Mouse (Mus musculus) forebrain, embryonic 14.5 days (tissue): ENCODE data around the gene Cask. TPM values are rescaled to one million over a fixed set of nuclear protein-coding genes. Genes with fewer than 3 reads are reported as not detected.

Experiments used
- ATAC-seq: fragments of 200-750 bp; cut with Nextera tagmentation; 2 replicates; pipeline ENCODE4 v1.8.0; 2017; ENCODE audit warnings: mild to moderate bottlenecking, moderate library complexity
- DNase-seq: peaks from one replicate; pipeline ENCODE4 v3.0.0-alpha.2; 2015; ENCODE audit warnings: low spot score
- H3K27ac ChIP-seq: fragments of 300-500 bp; sonication (generic); 2 replicates; pipeline ENCODE4 v1.5.1; 2014; ENCODE audit warnings: low read depth, mild to moderate bottlenecking, control low read depth, low read length, moderate library complexity
- H3K27me3 ChIP-seq: fragments of 300-500 bp; sonication (generic); replicated peaks from 2 replicates; pipeline ENCODE4 v1.6.1; 2014; ENCODE audit warnings: low read length, control low read depth, mixed read lengths; ENCODE audit not compliant: control insufficient read depth, insufficient read depth
- H3K36me3 ChIP-seq: fragments of 300-500 bp; sonication (generic); 2 replicates; pipeline ENCODE4 v1.6.1; 2014; ENCODE audit warnings: low read length, control low read depth; ENCODE audit not compliant: control insufficient read depth, insufficient read depth
- H3K4me1 ChIP-seq: fragments of 300-500 bp; sonication (generic); 2 replicates; pipeline ENCODE4 v1.6.1; 2014; ENCODE audit warnings: antibody characterized with exemption, low read length, control low read depth; ENCODE audit not compliant: control insufficient read depth, insufficient read depth
- H3K4me2 ChIP-seq: fragments of 300-500 bp; sonication (generic); 2 replicates; pipeline ENCODE4 v1.6.1; 2014; ENCODE audit warnings: mild to moderate bottlenecking, control low read depth, low read length
- H3K4me3 ChIP-seq: fragments of 300-500 bp; sonication (generic); 2 replicates; pipeline ENCODE4 v1.5.1; 2014; ENCODE audit warnings: low read depth, low read length, control low read depth
- H3K9ac ChIP-seq: fragments of 300-500 bp; sonication (generic); 2 replicates; pipeline ENCODE4 v1.6.1; 2014; ENCODE audit warnings: mild to moderate bottlenecking, low read length, control low read depth, moderate library complexity
- H3K9me3 ChIP-seq: fragments of 300-500 bp; sonication (generic); replicated peaks from 2 replicates; pipeline ENCODE4 v1.6.1; 2016; ENCODE audit warnings: low read length, control low read depth, mixed read lengths; ENCODE audit not compliant: control insufficient read depth
- WGBS: fragments of 180-500 bp; shearing (Covaris S2); extraction: QIAGEN DNeasy Blood & Tissue Kit; methylation state at CpG from one replicate; pipeline ENCODE4 v1.1.7; 2014; 5-methylcytosine and 5-hydroxymethylcytosine counted together
- polyA plus RNA-seq: library from polyadenylated mRNA; unstranded; fragments of >200 nt; fragmentation: Nextera tagmentation; extraction: Ambion mirVana; gene quantifications from 2 replicates; pipeline ENCODE4 v1.2.1, GENCODE M21; 2014

Gene Cask
- 32.6 and 37.7 TPM in 2 replicates for polyA plus RNA-seq

DNA sequence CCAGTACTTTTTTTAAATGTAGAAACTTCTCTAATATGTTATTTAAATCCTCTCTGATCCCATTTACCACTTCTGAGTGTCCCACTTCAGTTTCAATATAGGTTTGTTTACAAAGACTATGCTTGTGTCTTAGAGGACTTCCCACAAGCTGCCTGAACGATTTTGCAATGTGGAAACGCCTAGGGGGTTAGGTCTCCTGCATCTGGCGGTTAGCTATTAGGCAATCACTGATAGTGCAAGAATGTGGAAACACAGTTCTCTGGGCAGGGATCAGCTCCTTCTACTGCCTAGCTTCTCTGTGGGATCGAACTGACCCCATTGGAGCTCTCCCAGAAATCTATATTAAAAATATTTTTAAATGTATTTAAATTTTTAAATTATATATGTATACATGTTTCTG is at the start of gene Cask:
Gene Cask, minus strand, starts transcription at position 83 of the 400 bp plus-strand sequence.
- Histone ChIP-seq H3K27ac (no peak within 1 kb of the TSS), H3K9me3 (no peaks in the 10 kb centered on the region), H3K4me1 (no peaks in the 10 kb centered on the region), H3K36me3 (no peaks in the 10 kb centered on the region), H3K4me3 (no peak within 1 kb of the TSS), H3K9ac (no peak within 1 kb of the TSS), H3K27me3 (no peaks in the 10 kb centered on the region), H3K4me2 (no peak within 1 kb of the TSS)
- WGBS: 56% methylated on average over 4 of the region's 4 CpGs
- no peak for ATAC-seq
- no peak for DNase-seq

DNA sequence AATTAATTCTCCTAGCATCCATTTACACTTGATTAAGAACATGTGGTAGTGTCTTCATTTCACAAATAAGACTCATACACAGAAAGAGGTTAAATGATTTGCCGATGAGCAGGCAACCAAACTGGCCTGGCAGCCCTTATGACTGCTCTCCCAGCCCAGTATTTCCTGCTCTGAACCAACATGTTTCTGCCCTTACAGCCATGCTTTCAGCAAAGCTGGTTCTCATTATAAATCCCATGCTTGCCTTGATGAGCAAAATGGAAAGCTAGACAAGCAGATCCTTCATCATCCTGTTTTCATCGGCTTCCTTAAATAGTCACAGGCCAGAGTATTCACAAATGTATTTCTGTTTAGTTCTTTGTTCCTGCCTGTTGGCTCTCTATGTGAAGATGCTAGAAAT is 38.8 kb upstream of the Cask start:
- ATAC-seq (no peak), DNase-seq (no peak)
- WGBS: 77% methylated on average over 2 of the region's 2 CpGs
- Histone ChIP-seq H3K9me3 (no peaks in the 10 kb centered on the region), H3K4me3 (no peak overlapping the region), H3K27ac (no peak overlapping the region), H3K4me2 (no peak overlapping the region), H3K4me1 (no peaks in the 10 kb centered on the region), H3K27me3 (no peaks in the 10 kb centered on the region), H3K9ac (no peak overlapping the region), H3K36me3 (no peaks in the 10 kb centered on the region)

DNA sequence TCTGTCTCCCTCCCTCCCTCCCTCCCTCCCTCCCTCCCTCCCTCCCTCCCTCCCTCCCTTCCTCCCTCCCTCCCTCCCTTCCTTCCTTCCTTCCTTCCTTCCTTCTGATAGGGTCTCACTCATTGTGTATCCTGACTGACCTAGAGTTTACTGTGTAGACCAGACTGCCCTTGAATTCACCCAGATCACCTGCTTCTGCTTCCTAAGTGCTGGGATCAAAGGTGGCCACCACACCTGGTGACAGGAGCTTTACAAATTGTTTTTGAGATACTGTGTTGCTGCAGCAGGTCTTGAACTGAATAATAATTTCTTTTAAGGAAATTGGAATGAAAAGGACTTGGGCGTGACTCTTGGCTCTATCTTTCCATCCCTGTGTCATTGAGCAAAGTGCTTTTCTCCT is 33.2 kb upstream of the Cask start:
- Histone ChIP-seq H3K9ac (no peak overlapping the region), H3K27ac (no peak overlapping the region), H3K4me2 (no peak overlapping the region), H3K9me3 (no peaks in the 10 kb centered on the region), H3K36me3 (no peaks in the 10 kb centered on the region), H3K4me1 (no peaks in the 10 kb centered on the region), H3K27me3 (no peaks in the 10 kb centered on the region), H3K4me3 (no peak overlapping the region)
- no peak for DNase-seq
- ATAC-seq: no peak
- WGBS: 68% methylated on average over 1 of the region's 1 CpGs

DNA sequence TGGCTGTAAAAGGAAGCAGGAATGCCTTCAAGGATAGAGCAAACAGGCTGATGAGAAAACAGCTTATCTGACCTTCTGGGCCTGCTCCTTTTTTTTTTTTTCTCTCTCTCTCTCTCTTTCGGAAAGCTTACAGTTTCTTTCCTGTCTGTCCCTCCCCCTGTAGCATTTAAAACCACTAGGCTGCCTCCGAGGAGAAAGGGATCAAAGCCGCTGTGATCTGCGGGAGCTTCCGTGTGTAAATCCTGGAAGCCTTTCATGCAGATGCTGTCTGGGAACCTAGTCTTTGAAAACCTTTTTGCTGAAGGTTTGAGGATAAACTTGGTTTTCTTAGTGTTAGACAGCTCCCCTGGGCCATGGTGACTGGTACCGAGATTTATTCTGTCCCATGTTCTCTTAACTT is 30.8 kb upstream of the Cask start:
- WGBS: 42% methylated on average over 6 of the region's 6 CpGs
- ATAC-seq: no peak
- H3K9me3 ChIP-seq: no peaks in the 10 kb centered on the region
- no peaks in the 10 kb centered on the region for H3K36me3 ChIP-seq
- H3K27ac ChIP-seq: no peak overlapping the region
- H3K4me3 ChIP-seq: no peak overlapping the region
- peak; percentile 27 for DNase-seq
- no peaks in the 10 kb centered on the region for H3K4me1 ChIP-seq
- H3K4me2 ChIP-seq: no peak overlapping the region
- no peak overlapping the region for H3K9ac ChIP-seq
- H3K27me3 ChIP-seq: no peaks in the 10 kb centered on the region

DNA sequence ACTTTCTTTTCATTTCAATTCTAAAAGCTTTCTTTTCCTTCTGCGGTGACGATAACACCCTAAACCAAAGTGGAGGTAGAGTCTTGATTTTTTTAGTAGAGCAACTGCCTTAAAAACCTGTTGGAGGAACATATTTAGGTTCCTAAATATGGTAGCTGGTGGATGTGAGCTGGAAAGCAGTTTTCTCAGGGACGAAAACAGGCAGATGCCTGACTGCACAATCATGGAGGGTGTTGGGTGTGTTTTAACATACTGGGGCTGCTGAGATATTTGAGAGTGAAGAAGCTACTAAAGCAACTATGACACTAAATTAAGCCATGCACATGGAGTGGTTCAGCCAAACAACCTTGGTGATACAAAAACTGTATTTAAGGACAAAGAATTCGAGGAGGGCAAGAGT is 9.0 kb upstream of the Cask start:
- 84% methylated on average over 4 of the region's 4 CpGs for WGBS
- no peaks in the 10 kb centered on the region for H3K27me3 ChIP-seq

DNA sequence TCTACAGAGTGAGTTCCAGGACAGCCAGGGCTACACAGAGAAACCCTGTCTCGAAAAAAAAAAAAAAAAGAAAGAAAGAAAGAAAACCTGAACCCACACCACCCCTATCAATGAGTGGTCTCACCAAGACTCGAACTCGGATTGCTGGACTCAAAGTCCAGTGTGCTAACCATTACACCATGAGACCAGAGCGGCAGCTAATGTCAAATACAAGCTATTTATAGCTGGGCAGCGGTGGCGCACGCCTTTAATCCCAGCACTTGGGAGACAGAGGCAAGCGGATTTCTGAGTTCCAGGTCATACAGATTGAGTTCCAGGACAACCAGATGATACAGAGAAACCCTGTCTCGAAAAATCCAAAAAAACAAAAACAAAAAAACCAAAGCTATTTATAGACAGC is 7.9 kb upstream of the Cask start:
- H3K9ac ChIP-seq: no peak overlapping the region
- H3K27ac ChIP-seq: no peak overlapping the region
- H3K4me2 ChIP-seq: no peak overlapping the region
- no peaks in the 10 kb centered on the region for H3K27me3 ChIP-seq
- H3K4me1 ChIP-seq: no peaks in the 10 kb centered on the region
- DNase-seq (no peak), ATAC-seq (no peak)
- H3K36me3 ChIP-seq: no peaks in the 10 kb centered on the region
- H3K9me3 ChIP-seq: no peaks in the 10 kb centered on the region
- 89% methylated on average over 9 of the region's 9 CpGs for WGBS
- no peak overlapping the region for H3K4me3 ChIP-seq

More for the DNA sequence above, 9.0 kb upstream of the Cask start:
- DNase-seq (no peak), ATAC-seq (no peak)
- H3K4me2 ChIP-seq: no peak overlapping the region
- no peaks in the 10 kb centered on the region for H3K9me3 ChIP-seq
- no peaks in the 10 kb centered on the region for H3K36me3 ChIP-seq
- H3K9ac ChIP-seq: no peak overlapping the region
- no peak overlapping the region for H3K4me3 ChIP-seq
- H3K27ac ChIP-seq: no peak overlapping the region
- no peaks in the 10 kb centered on the region for H3K4me1 ChIP-seq

DNA sequence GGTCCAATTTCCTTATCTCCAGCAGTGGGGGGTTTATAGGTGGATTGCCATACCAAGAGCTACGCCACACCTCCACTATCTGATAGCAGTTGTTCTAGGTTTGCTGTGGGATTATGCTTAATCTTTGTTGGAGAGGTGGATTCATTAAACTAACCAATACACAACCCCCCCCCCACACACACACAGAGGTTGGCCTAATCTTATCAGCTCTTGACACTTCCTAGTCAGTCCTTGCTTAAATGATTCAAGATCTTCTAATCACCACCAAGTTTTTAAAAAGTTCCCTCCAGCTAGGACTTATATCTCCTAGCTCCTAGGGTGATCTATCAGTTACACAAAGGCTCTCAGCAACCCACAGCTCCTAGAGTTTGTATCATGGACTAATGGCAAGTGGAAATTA is 2.7 kb downstream of the Cask start:
- Histone ChIP-seq H3K4me2 (no peak overlapping the region), H3K4me3 (no peak overlapping the region), H3K9ac (no peak overlapping the region), H3K27ac (no peak overlapping the region), H3K9me3 (no peaks in the 10 kb centered on the region), H3K4me1 (no peaks in the 10 kb centered on the region), H3K27me3 (no peaks in the 10 kb centered on the region), H3K36me3 (no peaks in the 10 kb centered on the region)
- 88% methylated on average over 1 of the region's 1 CpGs for WGBS
- ATAC-seq (no peak), DNase-seq (no peak)

DNA sequence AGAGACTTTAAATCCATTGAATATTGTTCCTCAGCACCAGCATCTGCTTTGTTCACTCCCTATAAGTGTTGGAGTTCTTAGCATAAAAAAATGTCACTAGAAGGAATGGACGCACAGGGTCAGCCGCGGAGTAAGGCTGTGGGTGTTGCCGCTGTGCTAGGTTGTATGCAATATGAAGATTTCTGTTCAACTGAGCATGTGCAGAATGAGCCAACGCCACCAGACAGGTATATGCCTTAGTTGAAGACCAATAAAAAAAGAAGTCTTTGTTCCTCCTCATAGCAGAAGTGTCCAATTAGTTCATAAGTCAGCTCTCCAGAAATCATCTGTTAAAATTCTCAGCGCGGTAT is 3.7 kb downstream of the Cask start:
- H3K9ac ChIP-seq: peak overlapping the region; percentile 60
- peak overlapping the region; percentile 88 for H3K27ac ChIP-seq
- no peaks in the 10 kb centered on the region for H3K4me1 ChIP-seq
- ATAC-seq (peak; percentile 18), DNase-seq (peak; percentile 51)
- H3K4me3 ChIP-seq: peak overlapping the region; percentile 54
- WGBS: 29% methylated on average over 7 of the region's 7 CpGs
- H3K27me3 ChIP-seq: no peaks in the 10 kb centered on the region
- no peaks in the 10 kb centered on the region for H3K9me3 ChIP-seq
- H3K36me3 ChIP-seq: no peaks in the 10 kb centered on the region
- peak overlapping the region; percentile 51 for H3K4me2 ChIP-seq

DNA sequence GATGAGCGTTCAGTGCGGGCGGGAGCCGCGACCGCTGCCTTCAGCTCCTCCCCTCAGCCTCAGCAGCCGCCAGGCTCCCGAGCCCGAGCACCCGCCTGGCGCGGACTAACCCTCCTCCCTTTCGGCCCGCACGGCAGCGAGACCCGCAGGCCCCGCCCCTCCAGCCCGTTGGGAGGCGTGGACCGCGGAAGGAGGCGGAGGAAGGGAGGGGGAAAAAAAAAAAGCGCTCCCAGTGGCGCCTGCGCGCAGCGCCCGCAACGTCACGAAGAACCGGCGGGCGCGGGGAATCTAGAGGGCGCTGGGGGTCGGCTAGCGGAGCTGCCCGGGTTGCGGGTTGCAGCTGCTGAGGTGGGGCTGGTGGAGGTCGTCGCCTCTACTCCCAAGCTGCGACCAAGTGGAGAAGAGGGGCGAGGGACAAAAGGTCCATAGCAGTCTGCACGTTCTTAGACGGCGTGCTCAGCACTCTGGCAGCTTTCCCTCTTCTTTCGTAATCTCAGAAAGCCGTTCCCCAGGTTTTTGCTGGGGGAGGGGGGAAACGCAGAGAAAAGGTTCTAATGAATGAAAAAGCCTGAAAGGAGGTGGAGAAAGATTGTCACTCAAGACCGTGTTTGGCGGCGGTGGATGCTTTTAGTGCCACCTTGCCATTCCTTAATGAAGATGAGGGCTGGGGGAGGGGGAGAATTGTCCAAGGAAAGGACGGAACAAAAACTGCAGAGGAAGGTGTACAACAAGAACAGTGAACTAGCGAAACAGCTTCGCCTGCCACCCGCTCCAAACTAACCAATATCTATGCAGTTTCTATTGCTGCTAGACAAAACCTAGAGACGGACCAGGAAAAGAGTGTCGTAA is 4.3 kb downstream of the Cask start:
- Histone ChIP-seq H3K27me3 (no peaks in the 10 kb centered on the region), H3K4me3 (peak overlapping the region; percentile 54), H3K9me3 (no peaks in the 10 kb centered on the region), H3K27ac (peak overlapping the region; percentile 94), H3K36me3 (no peaks in the 10 kb centered on the region), H3K9ac (peak overlapping the region; percentile 83), H3K4me2 (peak overlapping the region; percentile 51), H3K4me1 (no peaks in the 10 kb centered on the region)
- ATAC-seq: peak; percentile 94
- DNase-seq: peak; percentile 95
- WGBS: 34% methylated on average over 53 of the region's 59 CpGs
